Mouse (Mus musculus): ENCODE results near the gene Apobr. TPM values are rescaled to one million over a fixed set of nuclear protein-coding genes. Genes with fewer than 3 reads are reported as not detected.

The Apobr gene
- polyA plus RNA-seq, 1 experiment: 30.2 TPM

- Histone ChIP-seq H3K4me3 (replicated peaks) (no peak overlapping the region), H3K4me1 (peaks cover 66% of the 10 kb centered on the region), H3K9me3 (no peaks in the 10 kb centered on the region), H3K36me3 (replicated peaks; ENCODE audit: low read length) (peaks cover 22% of the 10 kb centered on the region), H3K27me3 (replicated peaks) (no peaks in the 10 kb centered on the region)
- TF ChIP-seq GATA1 (IDR thresholded peaks at IDR 0.05; ENCODE audit: borderline replicate concordance, low read length) (no peak), FLI1 (IDR thresholded peaks at IDR 0.05; ENCODE audit: low read length) (no peak)
These were observed 35.0 kb downstream of the Apobr start for GRCm38 (mm10) chr7:126619559-126620275.

DNA sequence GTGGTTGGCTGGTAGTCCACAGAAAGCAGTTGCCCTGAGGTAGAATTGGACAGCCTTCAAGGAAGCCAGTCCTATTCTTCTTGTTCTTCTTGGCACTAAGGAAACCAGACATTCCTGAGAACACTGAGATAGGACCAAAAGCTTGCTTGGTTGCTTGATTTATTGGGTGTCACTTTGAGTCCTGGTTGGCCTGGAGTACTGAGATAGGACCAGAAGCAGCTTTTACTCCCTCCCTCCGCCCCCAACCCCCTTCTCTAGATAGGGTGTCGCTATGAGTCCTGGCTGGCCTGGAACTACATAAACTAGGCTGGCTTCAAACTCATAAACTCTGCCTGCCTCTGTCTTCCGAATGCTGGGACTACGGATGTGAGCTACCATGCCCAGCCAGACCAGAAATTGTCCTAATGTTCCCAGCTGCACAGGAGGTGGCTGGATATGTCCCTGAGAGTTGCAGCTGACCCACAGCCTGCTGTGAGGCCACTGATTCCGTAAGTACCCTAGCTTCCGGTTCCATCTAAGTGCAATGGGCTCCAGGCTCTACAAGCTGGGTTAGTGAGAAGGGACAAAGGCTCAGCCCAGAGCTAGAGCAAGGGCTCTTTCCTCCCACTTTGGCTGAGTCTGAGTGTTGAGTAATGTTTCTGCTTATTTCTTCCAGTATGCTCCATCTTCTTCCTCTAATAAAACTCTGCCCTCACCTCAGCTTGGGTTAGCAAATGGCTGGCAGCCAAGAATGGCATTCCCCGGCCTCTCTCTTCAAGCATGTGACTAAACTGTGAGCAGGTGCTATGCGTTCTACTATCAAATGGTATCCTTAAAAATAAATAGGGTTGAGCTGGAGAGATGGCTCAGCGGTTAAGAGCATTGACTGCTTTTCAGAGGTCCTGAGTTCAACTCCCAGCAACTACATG, 37.0 kb downstream of the Apobr start:
- H3K36me3 ChIP-seq (replicated peaks; ENCODE audit: low read length): peaks cover 35% of the 10 kb centered on the region
- TF ChIP-seq FLI1 (IDR thresholded peaks at IDR 0.05; ENCODE audit: low read length) (0 out of 2 replicates have a peak, but pooled peaks have one; percentile 13), GATA1 (IDR thresholded peaks at IDR 0.05; ENCODE audit: borderline replicate concordance, low read length) (peak; percentile 27; the same call in 1 of the 3 replicates)
- H3K4me3 ChIP-seq (replicated peaks): peak overlapping the region; percentile 91
- H3K27me3 ChIP-seq (replicated peaks): no peaks in the 10 kb centered on the region
- peaks cover 83% of the 10 kb centered on the region for H3K4me1 ChIP-seq
- no peaks in the 10 kb centered on the region for H3K9me3 ChIP-seq

- TF ChIP-seq GATA1 (IDR thresholded peaks at IDR 0.05; ENCODE audit: borderline replicate concordance, low read length) (no peak), FLI1 (IDR thresholded peaks at IDR 0.05; ENCODE audit: low read length) (no peak)
- Histone ChIP-seq H3K4me3 (replicated peaks) (peak overlapping the region; percentile 91), H3K36me3 (replicated peaks; ENCODE audit: low read length) (peaks cover 49% of the 10 kb centered on the region), H3K9me3 (no peaks in the 10 kb centered on the region), H3K27me3 (replicated peaks) (no peaks in the 10 kb centered on the region), H3K4me1 (peaks cover 96% of the 10 kb centered on the region)
These were observed 38.6 kb downstream of the Apobr start for GRCm38 (mm10) chr7:126623381-126623780.

GRCm38 (mm10) chr7:126624774-126625173, 40.0 kb downstream of the Apobr start:
- Histone ChIP-seq H3K36me3 (replicated peaks; ENCODE audit: low read length) (peaks cover 51% of the 10 kb centered on the region), H3K27me3 (replicated peaks) (no peaks in the 10 kb centered on the region), H3K4me3 (replicated peaks) (peak overlapping the region; percentile 90), H3K4me1 (peaks cover 100% of the 10 kb centered on the region), H3K9me3 (no peaks in the 10 kb centered on the region)
- no peak for TF ChIP-seq GATA1 (IDR thresholded peaks at IDR 0.05; ENCODE audit: borderline replicate concordance, low read length)
- TF ChIP-seq FLI1 (IDR thresholded peaks at IDR 0.05; ENCODE audit: low read length): no peak

DNA sequence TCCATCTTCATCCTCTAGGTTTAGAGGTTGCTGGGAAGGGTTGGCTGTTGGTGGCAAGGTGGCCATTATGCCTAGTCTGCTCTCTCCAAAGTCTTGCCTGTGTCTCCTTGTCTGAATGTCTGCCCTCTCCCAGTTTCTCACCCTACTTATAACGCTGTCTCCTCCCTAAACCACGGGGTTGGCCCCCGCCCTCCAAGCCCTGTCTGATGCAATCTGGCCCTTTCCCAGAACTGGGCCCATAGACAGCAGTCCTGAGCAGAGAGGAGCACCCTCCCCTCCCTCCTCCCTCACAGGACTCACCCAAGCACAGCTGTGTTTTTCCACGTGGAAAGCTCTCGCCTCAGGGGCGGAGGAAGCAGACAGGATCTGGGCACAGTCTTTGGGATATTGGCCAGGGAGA, 40.6 kb downstream of the Apobr start:
- Histone ChIP-seq H3K36me3 (replicated peaks; ENCODE audit: low read length) (peaks cover 51% of the 10 kb centered on the region), H3K4me1 (peaks cover 97% of the 10 kb centered on the region), H3K9me3 (no peaks in the 10 kb centered on the region), H3K27me3 (replicated peaks) (no peaks in the 10 kb centered on the region), H3K4me3 (replicated peaks) (peak overlapping the region; percentile 90)
- no peak for TF ChIP-seq GATA1 (IDR thresholded peaks at IDR 0.05; ENCODE audit: borderline replicate concordance, low read length)
- TF ChIP-seq FLI1 (IDR thresholded peaks at IDR 0.05; ENCODE audit: low read length): no peak

DNA sequence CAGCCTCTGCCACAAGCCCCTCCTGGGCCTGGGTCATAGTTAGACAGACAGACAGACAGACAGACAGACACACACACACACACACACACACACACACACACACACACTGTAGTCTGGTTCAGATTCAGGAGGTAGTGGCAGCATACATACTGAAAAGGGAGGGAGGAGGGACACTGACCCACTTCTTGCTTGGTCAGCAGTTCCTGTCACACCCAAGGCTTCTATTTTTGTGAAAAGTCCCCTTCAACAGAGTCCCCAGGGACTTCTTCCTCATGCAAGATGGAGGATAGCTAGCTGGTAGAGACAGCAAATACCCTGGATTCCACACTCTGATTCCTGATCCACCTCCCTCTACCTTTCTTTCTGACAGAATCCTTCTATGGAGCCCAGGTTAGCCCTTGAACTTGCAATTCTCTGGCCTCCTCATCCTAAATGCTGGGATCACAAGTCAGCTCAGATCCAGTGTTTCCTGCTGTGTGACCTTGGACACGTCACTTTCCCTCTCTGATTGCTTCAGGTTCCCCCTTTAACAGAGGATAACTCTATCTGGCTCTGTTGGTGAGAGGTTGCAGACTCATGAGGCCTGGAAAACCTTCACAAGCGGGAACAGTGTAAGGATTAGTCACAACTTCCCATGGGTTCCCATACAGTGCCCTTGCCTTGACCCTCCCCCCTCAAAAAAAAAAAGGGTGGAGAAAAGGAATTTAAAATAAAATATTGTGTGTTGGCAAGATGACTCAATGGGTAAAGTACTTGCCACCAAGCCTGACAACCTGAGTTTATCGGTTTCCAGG, 41.3 kb downstream of the Apobr start:
- Histone ChIP-seq H3K4me1 (peaks cover 97% of the 10 kb centered on the region), H3K36me3 (replicated peaks; ENCODE audit: low read length) (peaks cover 50% of the 10 kb centered on the region), H3K9me3 (no peaks in the 10 kb centered on the region), H3K4me3 (replicated peaks) (peak overlapping the region; percentile 90), H3K27me3 (replicated peaks) (no peaks in the 10 kb centered on the region)
- TF ChIP-seq GATA1 (IDR thresholded peaks at IDR 0.05; ENCODE audit: borderline replicate concordance, low read length) (no peak), FLI1 (IDR thresholded peaks at IDR 0.05; ENCODE audit: low read length) (no peak)

- H3K4me1 ChIP-seq: peaks cover 97% of the 10 kb centered on the region
- no peaks in the 10 kb centered on the region for H3K27me3 ChIP-seq (replicated peaks)
- H3K4me3 ChIP-seq (replicated peaks): peak overlapping the region; percentile 50
- peaks cover 57% of the 10 kb centered on the region for H3K36me3 ChIP-seq (replicated peaks; ENCODE audit: low read length)
- no peaks in the 10 kb centered on the region for H3K9me3 ChIP-seq
- no peak for TF ChIP-seq GATA1 (IDR thresholded peaks at IDR 0.05; ENCODE audit: borderline replicate concordance, low read length)
- no peak for TF ChIP-seq FLI1 (IDR thresholded peaks at IDR 0.05; ENCODE audit: low read length)
These were observed 43.4 kb downstream of the Apobr start for GRCm38 (mm10) chr7:126628111-126628510.

DNA sequence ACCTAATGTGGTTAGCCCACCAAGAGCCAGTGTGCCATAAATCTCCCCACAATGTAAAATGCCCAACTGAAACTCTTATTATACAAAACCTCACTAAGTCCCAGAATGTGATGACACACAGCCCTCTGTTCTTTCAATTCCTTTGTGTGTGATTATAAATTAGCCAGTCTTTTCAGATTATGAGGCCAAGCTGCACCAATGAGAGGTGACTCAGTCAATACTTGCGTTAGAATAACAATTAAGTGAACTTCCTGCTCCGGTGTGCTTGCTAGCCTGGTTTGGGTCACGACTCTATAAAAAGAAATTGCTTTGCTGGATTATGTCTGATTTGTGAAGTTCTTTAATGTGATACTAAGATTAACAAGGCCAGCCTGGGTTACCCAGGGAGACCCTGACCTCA, 45.2 kb downstream of the Apobr start:
- H3K4me1 ChIP-seq: peaks cover 97% of the 10 kb centered on the region
- TF ChIP-seq FLI1 (IDR thresholded peaks at IDR 0.05; ENCODE audit: low read length): no peak
- no peak for TF ChIP-seq GATA1 (IDR thresholded peaks at IDR 0.05; ENCODE audit: borderline replicate concordance, low read length)
- peaks cover 59% of the 10 kb centered on the region for H3K36me3 ChIP-seq (replicated peaks; ENCODE audit: low read length)
- no peaks in the 10 kb centered on the region for H3K27me3 ChIP-seq (replicated peaks)
- H3K9me3 ChIP-seq: no peaks in the 10 kb centered on the region
- no peak overlapping the region for H3K4me3 ChIP-seq (replicated peaks)

DNA sequence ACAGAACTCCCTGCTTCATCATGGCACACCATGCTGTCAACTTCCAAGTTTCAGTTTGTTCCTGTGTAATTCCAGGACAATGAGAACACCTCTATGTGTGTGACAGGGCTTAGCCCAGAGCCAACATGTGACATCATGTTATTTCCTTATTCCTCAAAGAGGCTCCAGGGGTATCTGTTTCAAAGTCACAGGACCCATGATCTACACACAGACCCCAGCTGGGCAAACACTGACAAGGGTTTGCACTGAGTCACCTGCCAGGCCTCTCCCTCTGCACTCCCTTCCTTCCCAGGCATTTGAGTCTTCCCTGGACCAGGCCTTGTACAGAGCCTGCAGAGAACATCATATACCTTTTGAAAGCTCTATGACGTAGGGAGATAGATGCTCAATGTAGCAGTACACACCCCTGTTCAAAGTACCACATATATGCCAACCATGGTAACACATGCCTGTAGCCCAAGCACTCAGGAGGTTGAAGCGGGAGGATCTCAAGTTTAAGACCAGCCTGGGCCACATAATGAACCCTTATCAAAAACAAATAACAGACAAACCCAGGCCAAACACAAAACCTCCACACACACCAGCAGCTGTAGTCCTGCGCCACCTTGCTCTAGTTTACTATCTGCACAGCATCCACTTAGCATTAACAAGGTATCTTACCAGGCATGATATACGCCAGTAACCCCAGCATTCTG, 46.2 kb downstream of the Apobr start, which contains the start of gene Nupr1:
TSS of gene Nupr1 (minus strand) at position 38 of the 695 bp plus-strand sequence.
- Histone ChIP-seq H3K9me3 (no peaks in the 10 kb centered on the region), H3K36me3 (replicated peaks; ENCODE audit: low read length) (peaks cover 61% of the 10 kb centered on the region), H3K4me1 (peaks cover 97% of the 10 kb centered on the region), H3K4me3 (replicated peaks) (no peak within 1 kb of the TSS), H3K27me3 (replicated peaks) (no peaks in the 10 kb centered on the region)
- TF ChIP-seq GATA1 (IDR thresholded peaks at IDR 0.05; ENCODE audit: borderline replicate concordance, low read length) (no peak), FLI1 (IDR thresholded peaks at IDR 0.05; ENCODE audit: low read length) (no peak)
